Mouse (Mus musculus): ENCODE data around the gene Rhbdd1. TPM values are rescaled to one million over a fixed set of nuclear protein-coding genes. Genes with fewer than 3 reads are reported as not detected.

Gene Rhbdd1
- polyA plus RNA-seq, 1 experiment from 2014 or later = 8.6 TPM

DNA sequence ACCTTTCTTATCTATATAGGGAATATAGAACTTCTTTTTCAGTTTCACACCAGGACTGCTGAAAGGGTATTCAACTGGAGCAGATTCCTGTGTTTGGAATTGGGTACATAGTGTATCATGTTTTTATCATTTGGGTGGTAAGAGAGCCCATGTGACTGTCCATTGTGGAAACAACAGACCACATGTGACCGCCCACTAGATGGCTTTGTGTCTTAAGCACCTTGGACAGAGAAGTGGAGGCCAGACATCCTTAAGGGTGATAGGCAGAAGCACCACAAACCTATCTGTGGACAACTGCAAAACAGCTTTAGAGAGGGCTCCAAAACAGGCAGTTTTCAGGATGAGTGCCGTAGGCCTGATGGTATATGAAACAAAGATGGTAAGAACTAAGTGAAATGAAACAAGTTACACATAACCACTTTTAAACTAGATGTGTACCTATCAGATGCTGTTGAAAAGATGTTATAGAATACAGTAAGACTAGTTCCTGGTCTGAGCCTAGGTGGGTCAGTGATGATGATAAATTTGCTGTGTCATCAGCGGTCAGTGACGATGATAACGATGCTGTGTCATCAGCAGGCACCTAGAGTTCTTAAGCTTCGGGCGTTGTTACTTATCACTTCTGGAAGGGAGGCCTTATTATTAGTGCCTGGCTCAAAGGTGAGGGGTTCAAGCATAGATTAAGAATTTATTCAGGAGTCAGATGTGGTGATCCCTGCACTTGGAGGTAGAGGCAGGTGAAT is 12.0 kb downstream of the Rhbdd1 start:
- H3K4me3 ChIP-seq (replicated peaks) = no peak overlapping the region
- ATAC-seq (ENCODE audit: insufficient read depth) = no peak

DNA sequence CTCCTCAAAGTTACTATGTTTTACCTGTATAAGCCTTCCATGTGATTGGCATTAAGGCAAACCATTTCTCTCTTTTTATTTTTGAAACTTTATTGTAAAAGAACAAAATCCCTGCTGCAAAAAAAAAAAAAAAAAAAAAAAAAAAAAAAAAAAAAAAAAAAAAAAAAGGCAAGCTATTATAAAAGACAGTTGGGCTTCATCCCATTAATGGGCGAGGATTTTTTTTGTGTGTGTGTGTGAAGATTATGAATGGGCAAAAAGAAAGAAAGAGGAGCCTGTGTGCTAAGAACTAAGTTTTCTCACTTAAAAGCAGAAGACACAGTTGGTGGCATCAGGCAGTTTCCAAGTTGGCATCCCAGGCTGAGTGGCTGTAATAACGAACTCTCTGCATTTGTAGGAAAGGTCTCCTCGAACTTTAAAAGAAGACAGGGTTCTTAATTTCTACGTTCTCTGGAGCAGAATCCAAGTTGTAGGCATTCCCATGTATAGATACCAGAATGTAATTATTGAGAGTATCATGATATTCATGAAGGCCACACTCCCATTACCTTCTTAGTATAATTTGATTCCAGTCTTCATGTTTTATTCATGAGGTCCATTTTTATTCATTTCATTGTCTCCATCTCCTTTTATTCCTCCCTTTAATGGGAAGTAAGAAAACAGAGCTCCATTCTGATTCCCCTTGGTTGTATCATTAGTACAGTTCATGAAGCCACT is 13.1 kb downstream of the Rhbdd1 start:
- Histone ChIP-seq H3K4me1 (replicated peaks) (0 out of 2 replicates have a peak, but pooled peaks cover 3% of the 10 kb centered on the region), H3K4me3 (replicated peaks) (no peak overlapping the region), H3K9ac (no peak overlapping the region), H3K36me3 (replicated peaks) (no peaks in the 10 kb centered on the region), H3K9me3 (replicated peaks) (no peaks in the 10 kb centered on the region), H3K27me3 (no peaks in the 10 kb centered on the region), H3K27ac (replicated peaks) (no peak overlapping the region), H3K4me2 (no peak overlapping the region)
- ATAC-seq (ENCODE audit: insufficient read depth) = no peak
- WGBS (ENCODE audit: insufficient replicate concordance) = 77% methylated on average over 4 of the region's 4 CpGs

More for the DNA sequence above, 12.0 kb downstream of the Rhbdd1 start:
- WGBS (ENCODE audit: insufficient replicate concordance) = 81% methylated on average over 7 of the region's 7 CpGs
- Histone ChIP-seq H3K27me3 (no peaks in the 10 kb centered on the region), H3K9ac (no peak overlapping the region), H3K9me3 (replicated peaks) (no peaks in the 10 kb centered on the region), H3K27ac (replicated peaks) (no peak overlapping the region), H3K4me2 (no peak overlapping the region), H3K4me1 (replicated peaks) (0 out of 2 replicates have a peak, but pooled peaks cover 3% of the 10 kb centered on the region), H3K36me3 (replicated peaks) (no peaks in the 10 kb centered on the region)

- Histone ChIP-seq H3K4me1 (replicated peaks) (0 out of 2 replicates have a peak, but pooled peaks cover 3% of the 10 kb centered on the region), H3K4me3 (replicated peaks) (no peak overlapping the region), H3K4me2 (no peak overlapping the region), H3K27me3 (no peaks in the 10 kb centered on the region), H3K9me3 (replicated peaks) (no peaks in the 10 kb centered on the region), H3K9ac (no peak overlapping the region), H3K27ac (replicated peaks) (no peak overlapping the region), H3K36me3 (replicated peaks) (no peaks in the 10 kb centered on the region)
- ATAC-seq (ENCODE audit: insufficient read depth) = no peak
These were observed 13.6 kb downstream of the Rhbdd1 start for GRCm38 (mm10) chr1:82329954-82330247.

GRCm38 (mm10) chr1:82334506-82334905 is 18.3 kb downstream of the Rhbdd1 start:
- H3K4me3 ChIP-seq (replicated peaks) = no peak overlapping the region
- H3K27me3 ChIP-seq = no peaks in the 10 kb centered on the region
- no peak overlapping the region for H3K27ac ChIP-seq (replicated peaks)
- ATAC-seq (ENCODE audit: insufficient read depth) = no peak
- no peaks in the 10 kb centered on the region for H3K9me3 ChIP-seq (replicated peaks)
- no peak overlapping the region for H3K4me2 ChIP-seq
- H3K4me1 ChIP-seq (replicated peaks) = 0 out of 2 replicates have a peak, but pooled peaks cover 6% of the 10 kb centered on the region
- WGBS (ENCODE audit: insufficient replicate concordance) = 70% methylated on average over 3 of the region's 3 CpGs
- H3K36me3 ChIP-seq (replicated peaks) = no peaks in the 10 kb centered on the region
- H3K9ac ChIP-seq = no peak overlapping the region

DNA sequence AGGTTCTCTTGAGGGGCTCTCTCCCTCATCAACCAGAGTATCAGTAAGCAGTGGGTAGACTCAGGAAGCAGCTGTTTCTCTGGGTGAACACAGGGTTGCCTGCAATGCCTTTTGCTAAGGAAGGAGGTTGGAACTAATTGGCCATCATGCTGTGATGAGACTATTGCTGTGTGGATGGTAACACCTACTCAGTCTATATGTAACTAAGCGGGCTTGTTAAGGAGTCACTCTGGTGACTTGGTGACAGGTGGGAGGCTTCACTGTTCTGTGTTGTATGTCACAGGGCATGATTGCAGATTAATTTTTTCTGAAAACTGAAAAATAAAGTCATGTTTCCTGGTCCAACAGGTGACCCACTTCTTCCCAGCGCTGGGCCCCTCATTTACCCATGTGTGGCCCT is 36.8 kb downstream of the Rhbdd1 start:
- Histone ChIP-seq H3K9me3 (replicated peaks) (no peaks in the 10 kb centered on the region), H3K27ac (replicated peaks) (no peak overlapping the region), H3K4me3 (replicated peaks) (no peak overlapping the region), H3K9ac (no peak overlapping the region), H3K27me3 (no peaks in the 10 kb centered on the region), H3K36me3 (replicated peaks) (no peaks in the 10 kb centered on the region), H3K4me2 (no peak overlapping the region), H3K4me1 (replicated peaks) (no peaks in the 10 kb centered on the region)
- no peak for ATAC-seq (ENCODE audit: insufficient read depth)
- WGBS (ENCODE audit: insufficient replicate concordance) = 82% methylated on average over 2 of the region's 2 CpGs

GRCm38 (mm10) chr1:82353755-82354154 is 37.5 kb downstream of the Rhbdd1 start:
- WGBS (ENCODE audit: insufficient replicate concordance) = 77% methylated on average over 2 of the region's 2 CpGs
- no peaks in the 10 kb centered on the region for H3K27me3 ChIP-seq
- no peak overlapping the region for H3K9ac ChIP-seq
- no peaks in the 10 kb centered on the region for H3K36me3 ChIP-seq (replicated peaks)
- no peak overlapping the region for H3K4me3 ChIP-seq (replicated peaks)
- no peak overlapping the region for H3K4me2 ChIP-seq
- no peaks in the 10 kb centered on the region for H3K9me3 ChIP-seq (replicated peaks)
- H3K27ac ChIP-seq (replicated peaks) = no peak overlapping the region
- H3K4me1 ChIP-seq (replicated peaks) = no peaks in the 10 kb centered on the region; the same call in 1 of the 2 replicates
- ATAC-seq (ENCODE audit: insufficient read depth) = no peak

DNA sequence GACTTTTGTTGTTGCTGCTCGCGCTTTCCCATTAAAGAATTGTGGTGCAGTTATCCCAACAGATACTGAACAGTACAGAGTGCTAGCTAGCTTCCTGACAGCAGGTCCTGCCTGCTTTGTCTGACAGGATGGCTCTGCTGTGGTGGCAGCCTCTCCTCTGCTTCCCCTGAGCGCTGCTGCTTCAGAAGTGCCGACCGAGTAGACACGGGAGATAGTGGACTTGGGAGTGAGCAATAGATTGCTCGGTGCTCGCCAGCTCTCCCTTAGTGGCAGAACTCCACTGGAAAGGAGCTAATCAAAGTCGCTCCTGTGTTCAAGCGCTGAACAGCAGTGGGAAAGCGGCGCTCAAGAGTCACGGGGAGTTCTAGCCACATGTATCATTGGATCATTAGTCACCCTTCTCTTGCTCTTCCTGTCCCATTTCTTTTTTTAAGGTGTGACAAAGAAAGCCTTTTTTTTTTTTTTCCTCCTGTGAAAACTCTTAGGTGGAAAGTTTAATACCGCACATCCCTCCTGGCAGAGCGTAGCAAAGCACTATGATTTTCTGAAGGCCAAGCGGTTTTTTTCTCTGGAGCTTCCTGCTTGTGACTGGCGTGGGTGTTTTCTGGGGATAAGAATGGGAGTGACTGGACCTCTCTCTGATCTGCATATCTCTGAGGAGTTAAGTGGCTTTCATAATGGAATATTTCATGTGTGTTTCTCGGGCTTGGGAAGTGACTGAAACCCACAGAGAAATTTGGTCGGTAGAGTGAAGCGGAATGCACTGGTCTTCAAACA is 42.8 kb downstream of the Rhbdd1 start:
- peaks cover 23% of the 10 kb centered on the region for H3K4me1 ChIP-seq (replicated peaks)
- H3K27me3 ChIP-seq = no peaks in the 10 kb centered on the region
- H3K36me3 ChIP-seq (replicated peaks) = no peaks in the 10 kb centered on the region
- H3K4me2 ChIP-seq = no peak overlapping the region
- no peaks in the 10 kb centered on the region for H3K9me3 ChIP-seq (replicated peaks)
- 67% methylated on average over 20 of the region's 20 CpGs for WGBS (ENCODE audit: insufficient replicate concordance)
- H3K9ac ChIP-seq = no peak overlapping the region
- H3K4me3 ChIP-seq (replicated peaks) = no peak overlapping the region
- no peak for ATAC-seq (ENCODE audit: insufficient read depth)
- H3K27ac ChIP-seq (replicated peaks) = no peak overlapping the region

DNA sequence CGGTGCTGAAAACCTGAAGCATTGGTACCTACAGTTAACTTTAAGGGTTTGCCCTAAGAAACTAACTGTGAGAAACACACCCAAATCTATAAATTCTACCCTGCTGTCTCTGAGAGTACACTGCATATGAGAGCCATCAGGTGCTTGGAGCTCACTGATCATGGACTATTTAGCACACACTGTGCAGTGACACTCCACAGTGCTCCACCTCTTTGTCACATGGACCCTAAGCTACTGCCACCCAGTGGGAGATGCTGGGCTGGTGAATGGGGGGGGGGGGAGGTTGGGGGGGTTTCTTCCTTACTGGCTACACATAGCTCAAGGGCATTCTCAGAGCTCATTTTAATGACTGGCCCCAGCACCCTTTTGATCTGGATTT is 43.4 kb downstream of the Rhbdd1 start:
- Histone ChIP-seq H3K4me1 (replicated peaks) (peaks cover 29% of the 10 kb centered on the region), H3K4me3 (replicated peaks) (no peak overlapping the region), H3K27ac (replicated peaks) (no peak overlapping the region), H3K4me2 (no peak overlapping the region), H3K9me3 (replicated peaks) (no peaks in the 10 kb centered on the region), H3K27me3 (no peaks in the 10 kb centered on the region), H3K36me3 (replicated peaks) (no peaks in the 10 kb centered on the region), H3K9ac (no peak overlapping the region)
- no peak for ATAC-seq (ENCODE audit: insufficient read depth)
- 83% methylated on average over 1 of the region's 1 CpGs for WGBS (ENCODE audit: insufficient replicate concordance)

DNA sequence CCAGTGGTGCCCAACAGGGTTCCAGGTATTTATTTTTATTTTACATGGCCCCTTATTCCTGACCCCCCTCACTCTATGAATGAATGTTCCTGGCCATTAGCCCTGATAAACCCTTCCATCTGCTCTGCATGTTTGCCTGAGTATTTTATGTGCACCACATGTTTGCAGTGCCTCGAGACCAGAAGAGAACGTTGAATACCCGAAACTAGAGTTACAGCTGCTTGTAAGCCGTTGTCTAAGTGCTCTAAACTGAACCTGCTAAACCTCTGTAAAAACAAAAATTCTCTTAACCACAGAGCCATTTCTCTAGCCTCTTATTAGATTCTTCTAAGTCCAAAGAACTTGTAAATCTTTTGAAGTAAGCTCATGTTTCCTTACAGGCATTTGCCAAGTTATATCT is 45.0 kb downstream of the Rhbdd1 start:
- ATAC-seq (ENCODE audit: insufficient read depth) = no peak
- Histone ChIP-seq H3K9ac (no peak overlapping the region), H3K4me1 (replicated peaks) (peaks cover 29% of the 10 kb centered on the region), H3K4me3 (replicated peaks) (no peak overlapping the region), H3K36me3 (replicated peaks) (no peaks in the 10 kb centered on the region), H3K9me3 (replicated peaks) (no peaks in the 10 kb centered on the region), H3K27me3 (no peaks in the 10 kb centered on the region), H3K27ac (replicated peaks) (no peak overlapping the region), H3K4me2 (no peak overlapping the region)
- 79% methylated on average over 4 of the region's 4 CpGs for WGBS (ENCODE audit: insufficient replicate concordance)

DNA sequence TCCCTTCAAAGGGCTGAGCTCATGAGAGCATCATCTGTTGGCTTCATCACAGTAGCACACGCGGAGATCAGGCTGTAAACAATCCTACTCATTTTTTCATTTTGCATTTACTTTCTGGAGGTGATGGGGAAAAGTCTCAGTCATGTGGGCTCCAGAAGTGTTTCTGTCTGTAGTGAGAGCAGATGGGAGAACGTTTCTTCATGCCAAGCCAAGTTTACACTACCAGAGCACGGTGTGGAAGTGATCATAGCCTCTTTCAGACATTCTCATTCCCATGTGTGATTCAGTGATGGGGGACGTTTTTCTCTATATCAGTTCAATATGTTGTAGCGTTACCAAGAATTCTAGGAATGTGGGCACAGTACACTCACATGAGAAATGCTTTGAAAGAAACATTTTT is 45.9 kb downstream of the Rhbdd1 start:
- peaks cover 29% of the 10 kb centered on the region for H3K4me1 ChIP-seq (replicated peaks)
- no peak for ATAC-seq (ENCODE audit: insufficient read depth)
- H3K36me3 ChIP-seq (replicated peaks) = no peaks in the 10 kb centered on the region
- H3K4me3 ChIP-seq (replicated peaks) = no peak overlapping the region
- H3K9me3 ChIP-seq (replicated peaks) = no peaks in the 10 kb centered on the region
- H3K9ac ChIP-seq = no peak overlapping the region
- H3K27me3 ChIP-seq = no peaks in the 10 kb centered on the region
- WGBS (ENCODE audit: insufficient replicate concordance) = 82% methylated on average over 6 of the region's 6 CpGs
- H3K4me2 ChIP-seq = no peak overlapping the region
- no peak overlapping the region for H3K27ac ChIP-seq (replicated peaks)

- Histone ChIP-seq H3K9me3 (replicated peaks) (no peaks in the 10 kb centered on the region), H3K27ac (replicated peaks) (no peak overlapping the region)
These were observed 47.8 kb downstream of the Rhbdd1 start for GRCm38 (mm10) chr1:82364047-82364446.

More at GRCm38 (mm10) chr1:82364047-82364446, 47.8 kb downstream of the Rhbdd1 start:
- 79% methylated on average over 7 of the region's 7 CpGs for WGBS (ENCODE audit: insufficient replicate concordance)
- Histone ChIP-seq H3K9ac (no peak overlapping the region), H3K4me2 (no peak overlapping the region), H3K27me3 (no peaks in the 10 kb centered on the region), H3K36me3 (replicated peaks) (no peaks in the 10 kb centered on the region), H3K4me3 (replicated peaks) (no peak overlapping the region), H3K4me1 (replicated peaks) (peaks cover 28% of the 10 kb centered on the region)
- no peak for ATAC-seq (ENCODE audit: insufficient read depth)
